Mouse (Mus musculus) erythroblast, embryonic 14.5 days (primary cell): ENCODE results near the gene Ercc1. TPM values are rescaled to one million over a fixed set of nuclear protein-coding genes. Genes with fewer than 3 reads are reported as not detected.

Experiments used
- H3K27me3 ChIP-seq: 2 replicates; pipeline ENCODE4 v1.6.1; 2012; ENCODE audit warnings: inconsistent platforms; ENCODE audit not compliant: control insufficient read depth
- H3K36me3 ChIP-seq: 2 replicates; pipeline ENCODE4 v1.6.1; 2012; ENCODE audit warnings: mild to moderate bottlenecking, inconsistent platforms; ENCODE audit not compliant: control insufficient read depth
- H3K4me1 ChIP-seq: 2 replicates; pipeline ENCODE4 v1.6.1; 2012; ENCODE audit warnings: inconsistent platforms; ENCODE audit not compliant: control insufficient read depth
- H3K4me3 ChIP-seq: replicated peaks from 2 replicates; pipeline ENCODE3; 2012; ENCODE audit warnings: moderate library complexity, mild to moderate bottlenecking, inconsistent platforms
- H3K9me3 ChIP-seq: 2 replicates; pipeline ENCODE4 v1.6.1; 2012; ENCODE audit warnings: low read length, inconsistent platforms, mixed read lengths; ENCODE audit not compliant: control insufficient read depth
- GATA1 ChIP-seq: IDR thresholded peaks from 2 replicates; pipeline ENCODE4 v1.6.1; 2012; ENCODE audit warnings: low read length, inconsistent platforms, mixed read lengths
- TAL1 ChIP-seq: IDR thresholded peaks from 3 replicates; pipeline ENCODE4 v1.6.1; 2012; ENCODE audit warnings: low read length, inconsistent platforms, mixed read lengths
- polyA plus RNA-seq: library from polyadenylated mRNA; stranded (reverse); fragments of >175 nt; gene quantifications from 2 replicates; pipeline ENCODE4 v1.2.3, GENCODE M21; 2012

Ercc1 gene
- polyA plus RNA-seq, 1 experiment = 3.6 TPM

- H3K4me3 ChIP-seq = no peak overlapping the region
- no peaks in the 10 kb centered on the region for H3K9me3 ChIP-seq
- peaks cover 18% of the 10 kb centered on the region for H3K27me3 ChIP-seq
- H3K4me1 ChIP-seq = peaks cover 14% of the 10 kb centered on the region
- TF ChIP-seq TAL1 (no peak), GATA1 (no peak)
- no peaks in the 10 kb centered on the region for H3K36me3 ChIP-seq
Measured at GRCm38 (mm10) chr7:19369823-19370425, 25.3 kb downstream of the Ercc1 start.

GRCm38 (mm10) chr7:19373367-19373766, 28.8 kb downstream of the Ercc1 start:
- Histone ChIP-seq H3K36me3 (peaks cover 6% of the 10 kb centered on the region), H3K9me3 (no peaks in the 10 kb centered on the region), H3K4me3 (no peak overlapping the region), H3K27me3 (peaks cover 16% of the 10 kb centered on the region), H3K4me1 (peaks cover 12% of the 10 kb centered on the region)
- TF ChIP-seq TAL1 (no peak), GATA1 (no peak)

DNA sequence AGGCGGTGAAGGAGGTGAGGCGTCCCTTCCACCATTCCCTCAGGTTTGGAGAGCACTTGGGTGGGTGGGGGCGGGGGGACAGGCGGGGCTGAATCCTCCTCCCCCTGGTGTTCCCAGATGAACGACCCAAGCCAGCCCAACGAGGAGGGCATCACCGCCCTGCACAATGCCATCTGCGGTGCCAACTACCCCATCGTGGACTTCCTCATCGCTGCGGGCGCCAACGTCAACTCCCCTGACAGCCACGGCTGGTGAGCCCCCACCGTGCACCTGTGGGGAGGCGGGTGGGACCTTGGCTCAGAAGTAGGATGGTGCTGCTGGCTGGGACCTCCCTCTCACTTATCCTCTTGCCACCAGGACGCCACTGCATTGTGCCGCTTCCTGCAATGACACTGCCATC, 30.8 kb downstream of the Ercc1 start:
- H3K36me3 ChIP-seq = peaks cover 6% of the 10 kb centered on the region
- H3K9me3 ChIP-seq = no peaks in the 10 kb centered on the region
- H3K4me3 ChIP-seq = no peak overlapping the region
- H3K27me3 ChIP-seq = no peaks in the 10 kb centered on the region
- no peak for TF ChIP-seq TAL1
- TF ChIP-seq GATA1 = no peak
- H3K4me1 ChIP-seq = peaks cover 3% of the 10 kb centered on the region; the same call in 1 of the 2 replicates

DNA sequence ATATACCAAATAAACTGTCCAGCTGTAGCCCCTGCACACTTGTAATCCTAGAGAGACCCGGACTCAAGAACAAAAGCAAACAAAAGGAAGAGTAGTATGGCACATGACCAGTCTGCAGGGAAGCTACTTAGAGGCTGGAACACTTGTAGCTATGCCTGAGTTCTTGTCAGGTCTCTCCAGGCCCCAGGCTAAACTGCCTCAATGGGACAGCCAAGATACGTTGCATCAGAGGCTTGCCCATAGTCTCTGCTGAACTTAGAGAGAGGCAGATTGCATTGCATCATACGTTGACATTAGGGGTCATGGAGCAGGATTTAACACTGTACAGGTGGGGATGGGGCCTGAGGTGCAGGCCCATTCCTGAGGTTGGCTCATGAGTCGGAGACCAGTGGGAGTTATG, 31.4 kb downstream of the Ercc1 start:
- H3K36me3 ChIP-seq = peaks cover 6% of the 10 kb centered on the region
- TF ChIP-seq TAL1 = no peak
- no peak for TF ChIP-seq GATA1
- no peak overlapping the region for H3K4me3 ChIP-seq
- no peaks in the 10 kb centered on the region for H3K9me3 ChIP-seq
- H3K27me3 ChIP-seq = no peaks in the 10 kb centered on the region
- peaks cover 4% of the 10 kb centered on the region for H3K4me1 ChIP-seq

DNA sequence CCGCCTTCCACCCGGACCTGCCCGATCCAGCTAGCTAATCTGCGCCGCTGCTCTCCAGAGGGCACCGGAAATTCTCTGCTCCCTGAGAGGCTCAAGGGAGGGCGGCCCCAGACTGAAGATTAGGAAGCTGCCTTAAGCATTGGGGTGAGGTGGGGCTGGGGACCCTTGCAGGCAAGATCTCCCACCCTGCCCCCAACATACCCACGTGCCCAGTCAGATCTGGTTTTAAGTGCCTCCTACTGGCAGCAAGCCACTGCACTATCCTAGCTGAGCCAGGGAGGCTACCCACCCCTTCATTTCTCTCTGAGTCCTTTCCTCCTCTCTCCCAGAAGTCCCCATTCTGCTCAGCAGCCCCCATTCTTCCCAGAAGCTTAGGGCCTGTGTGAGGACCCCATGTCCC, 33.5 kb downstream of the Ercc1 start:
- H3K4me3 ChIP-seq = no peak overlapping the region
- H3K4me1 ChIP-seq = peaks cover 20% of the 10 kb centered on the region
- H3K27me3 ChIP-seq = no peaks in the 10 kb centered on the region
- peaks cover 6% of the 10 kb centered on the region for H3K36me3 ChIP-seq
- H3K9me3 ChIP-seq = no peaks in the 10 kb centered on the region
- TF ChIP-seq GATA1 = no peak
- no peak for TF ChIP-seq TAL1

GRCm38 (mm10) chr7:19381377-19382165, 37.0 kb downstream of the Ercc1 start, which contains the start of gene Ercc2:
TSS of gene Ercc2 (plus strand) at chr7:19382010.
- no peak for TF ChIP-seq TAL1
- TF ChIP-seq GATA1 = no peak
- Histone ChIP-seq H3K36me3 (peaks cover 33% of the 10 kb centered on the region), H3K4me3 (peak within 1 kb of the TSS; percentile 90), H3K27me3 (no peaks in the 10 kb centered on the region), H3K9me3 (no peaks in the 10 kb centered on the region), H3K4me1 (peaks cover 26% of the 10 kb centered on the region)

DNA sequence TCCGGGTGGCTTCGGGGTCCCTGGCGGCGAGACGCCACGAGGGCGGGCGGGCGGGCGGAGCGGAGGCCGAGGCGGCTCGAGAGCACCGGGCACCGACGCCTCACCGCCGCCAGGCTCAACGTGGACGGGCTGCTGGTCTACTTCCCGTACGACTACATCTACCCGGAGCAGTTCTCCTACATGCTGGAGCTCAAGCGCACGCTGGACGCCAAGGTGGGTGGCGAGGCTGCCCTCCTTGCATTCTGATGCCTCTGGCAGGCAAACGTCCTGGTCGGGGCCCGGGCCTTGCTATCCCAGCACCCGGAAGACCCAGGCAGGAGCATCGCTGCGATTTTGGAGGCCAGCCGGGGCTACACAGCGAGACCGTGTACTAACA, 37.6 kb downstream of the Ercc1 start:
- no peak for TF ChIP-seq GATA1
- no peak for TF ChIP-seq TAL1
- H3K9me3 ChIP-seq = no peaks in the 10 kb centered on the region
- H3K4me3 ChIP-seq = peak overlapping the region; percentile 90
- H3K27me3 ChIP-seq = no peaks in the 10 kb centered on the region
- H3K36me3 ChIP-seq = peaks cover 39% of the 10 kb centered on the region
- peaks cover 32% of the 10 kb centered on the region for H3K4me1 ChIP-seq

GRCm38 (mm10) chr7:19383708-19384107, 39.1 kb downstream of the Ercc1 start:
- no peak overlapping the region for H3K4me3 ChIP-seq
- H3K9me3 ChIP-seq = no peaks in the 10 kb centered on the region
- peaks cover 35% of the 10 kb centered on the region for H3K4me1 ChIP-seq
- peaks cover 51% of the 10 kb centered on the region for H3K36me3 ChIP-seq
- no peak for TF ChIP-seq TAL1
- no peak for TF ChIP-seq GATA1
- H3K27me3 ChIP-seq = no peaks in the 10 kb centered on the region

- Histone ChIP-seq H3K27me3 (no peaks in the 10 kb centered on the region), H3K36me3 (peaks cover 95% of the 10 kb centered on the region)
- TF ChIP-seq TAL1 = no peak
- no peak for TF ChIP-seq GATA1
Measured at GRCm38 (mm10) chr7:19388699-19389413, 44.3 kb downstream of the Ercc1 start.

More at GRCm38 (mm10) chr7:19388699-19389413, 44.3 kb downstream of the Ercc1 start:
- H3K9me3 ChIP-seq = no peaks in the 10 kb centered on the region
- H3K4me1 ChIP-seq = peaks cover 11% of the 10 kb centered on the region
- no peak overlapping the region for H3K4me3 ChIP-seq
